Mouse (Mus musculus): ENCODE results near the gene Asic1. TPM values are rescaled to one million over a fixed set of nuclear protein-coding genes. Genes with fewer than 3 reads are reported as not detected.

Gene Asic1
- polyA plus RNA-seq (2014; fragmentation: Nextera tagmentation; extraction: Ambion mirVana) = 1.8 and 2.1 TPM in 2 replicates

- ATAC-seq (replicated peaks; ENCODE audit: insufficient number of reproducible peaks, low FRiP score, low TSS enrichment) = no peak
- no peaks in the 10 kb centered on the region for H3K9me3 ChIP-seq (replicated peaks; ENCODE audit: control insufficient read depth, low read length)
- H3K9ac ChIP-seq (ENCODE audit: low read depth, low read length) = peak within 1 kb of the TSS; percentile 63; the same call in 1 of the 2 replicates
- peak within 1 kb of the TSS; percentile 47 for H3K4me3 ChIP-seq (ENCODE audit: low read depth, low read length)
- no peaks in the 10 kb centered on the region for H3K36me3 ChIP-seq (ENCODE audit: control insufficient read depth, insufficient read depth, low read length)
- peak within 1 kb of the TSS; percentile 90 for H3K4me2 ChIP-seq
- H3K27ac ChIP-seq (ENCODE audit: low read depth, low read length) = no peak within 1 kb of the TSS
- H3K27me3 ChIP-seq (ENCODE audit: control insufficient read depth, insufficient read depth, low read length) = peaks cover 62% of the 10 kb centered on the region
- 1% methylated on average over 45 of the region's 74 CpGs for WGBS (ENCODE audit: insufficient replicate concordance)
- peaks cover 15% of the 10 kb centered on the region for H3K4me1 ChIP-seq (ENCODE audit: control insufficient read depth, insufficient read depth, low read length)
Observed at GRCm38 (mm10) chr15:99670154-99670821, at the start of gene Asic1. Gene Asic1, plus strand, starts transcription at chr15:99670368.

GRCm38 (mm10) chr15:99622063-99622462 lies 48.1 kb upstream of the Asic1 start:
- Histone ChIP-seq H3K4me2 (no peak overlapping the region), H3K36me3 (ENCODE audit: control insufficient read depth, insufficient read depth, low read length) (peaks cover 26% of the 10 kb centered on the region), H3K4me3 (ENCODE audit: low read depth, low read length) (no peak overlapping the region), H3K4me1 (ENCODE audit: control insufficient read depth, insufficient read depth, low read length) (no peaks in the 10 kb centered on the region), H3K9me3 (replicated peaks; ENCODE audit: control insufficient read depth, low read length) (no peaks in the 10 kb centered on the region), H3K9ac (ENCODE audit: low read depth, low read length) (no peak overlapping the region), H3K27me3 (ENCODE audit: control insufficient read depth, insufficient read depth, low read length) (no peaks in the 10 kb centered on the region), H3K27ac (ENCODE audit: low read depth, low read length) (no peak overlapping the region)
- no peak for ATAC-seq (replicated peaks; ENCODE audit: insufficient number of reproducible peaks, low FRiP score, low TSS enrichment)
- 95% methylated on average over 11 of the region's 11 CpGs for WGBS (ENCODE audit: insufficient replicate concordance)

GRCm38 (mm10) chr15:99631618-99632017 lies 38.5 kb upstream of the Asic1 start:
- H3K9me3 ChIP-seq (replicated peaks; ENCODE audit: control insufficient read depth, low read length) = no peaks in the 10 kb centered on the region
- no peak for ATAC-seq (replicated peaks; ENCODE audit: insufficient number of reproducible peaks, low FRiP score, low TSS enrichment)
- no peak overlapping the region for H3K27ac ChIP-seq (ENCODE audit: low read depth, low read length)
- H3K4me2 ChIP-seq = no peak overlapping the region
- no peaks in the 10 kb centered on the region for H3K4me1 ChIP-seq (ENCODE audit: control insufficient read depth, insufficient read depth, low read length)
- no peaks in the 10 kb centered on the region for H3K27me3 ChIP-seq (ENCODE audit: control insufficient read depth, insufficient read depth, low read length)
- no peak overlapping the region for H3K4me3 ChIP-seq (ENCODE audit: low read depth, low read length)
- no peak overlapping the region for H3K9ac ChIP-seq (ENCODE audit: low read depth, low read length)
- peaks cover 59% of the 10 kb centered on the region for H3K36me3 ChIP-seq (ENCODE audit: control insufficient read depth, insufficient read depth, low read length)

- H3K4me1 ChIP-seq (ENCODE audit: control insufficient read depth, insufficient read depth, low read length) = no peaks in the 10 kb centered on the region
- H3K27me3 ChIP-seq (ENCODE audit: control insufficient read depth, insufficient read depth, low read length) = no peaks in the 10 kb centered on the region
- H3K9ac ChIP-seq (ENCODE audit: low read depth, low read length) = no peak overlapping the region
- H3K4me2 ChIP-seq = no peak overlapping the region
- H3K36me3 ChIP-seq (ENCODE audit: control insufficient read depth, insufficient read depth, low read length) = peaks cover 57% of the 10 kb centered on the region
- no peaks in the 10 kb centered on the region for H3K9me3 ChIP-seq (replicated peaks; ENCODE audit: control insufficient read depth, low read length)
- H3K4me3 ChIP-seq (ENCODE audit: low read depth, low read length) = no peak overlapping the region
- 87% methylated on average over 7 of the region's 7 CpGs for WGBS (ENCODE audit: insufficient replicate concordance)
- no peak for ATAC-seq (replicated peaks; ENCODE audit: insufficient number of reproducible peaks, low FRiP score, low TSS enrichment)
- no peak overlapping the region for H3K27ac ChIP-seq (ENCODE audit: low read depth, low read length)
Observed at GRCm38 (mm10) chr15:99634702-99635101, 35.5 kb upstream of the Asic1 start.

- no peak overlapping the region for H3K4me3 ChIP-seq (ENCODE audit: low read depth, low read length)
- H3K27me3 ChIP-seq (ENCODE audit: control insufficient read depth, insufficient read depth, low read length) = no peaks in the 10 kb centered on the region
- no peaks in the 10 kb centered on the region for H3K9me3 ChIP-seq (replicated peaks; ENCODE audit: control insufficient read depth, low read length)
- no peak overlapping the region for H3K4me2 ChIP-seq
- H3K36me3 ChIP-seq (ENCODE audit: control insufficient read depth, insufficient read depth, low read length) = peaks cover 38% of the 10 kb centered on the region
- H3K9ac ChIP-seq (ENCODE audit: low read depth, low read length) = no peak overlapping the region
- H3K4me1 ChIP-seq (ENCODE audit: control insufficient read depth, insufficient read depth, low read length) = no peaks in the 10 kb centered on the region
- no peak overlapping the region for H3K27ac ChIP-seq (ENCODE audit: low read depth, low read length)
- ATAC-seq (replicated peaks; ENCODE audit: insufficient number of reproducible peaks, low FRiP score, low TSS enrichment) = no peak
- 89% methylated on average over 12 of the region's 12 CpGs for WGBS (ENCODE audit: insufficient replicate concordance)
Observed at GRCm38 (mm10) chr15:99637405-99638123, 32.6 kb upstream of the Asic1 start.

- Histone ChIP-seq H3K27ac (ENCODE audit: low read depth, low read length) (no peak overlapping the region), H3K4me3 (ENCODE audit: low read depth, low read length) (no peak overlapping the region), H3K4me1 (ENCODE audit: control insufficient read depth, insufficient read depth, low read length) (no peaks in the 10 kb centered on the region), H3K27me3 (ENCODE audit: control insufficient read depth, insufficient read depth, low read length) (no peaks in the 10 kb centered on the region), H3K36me3 (ENCODE audit: control insufficient read depth, insufficient read depth, low read length) (peaks cover 36% of the 10 kb centered on the region), H3K9ac (ENCODE audit: low read depth, low read length) (no peak overlapping the region), H3K9me3 (replicated peaks; ENCODE audit: control insufficient read depth, low read length) (no peaks in the 10 kb centered on the region), H3K4me2 (no peak overlapping the region)
- no peak for ATAC-seq (replicated peaks; ENCODE audit: insufficient number of reproducible peaks, low FRiP score, low TSS enrichment)
- 86% methylated on average over 5 of the region's 5 CpGs for WGBS (ENCODE audit: insufficient replicate concordance)
Observed at GRCm38 (mm10) chr15:99638124-99638485, 32.1 kb upstream of the Asic1 start.

- H3K9me3 ChIP-seq (replicated peaks; ENCODE audit: control insufficient read depth, low read length) = no peaks in the 10 kb centered on the region
- peaks cover 27% of the 10 kb centered on the region for H3K4me1 ChIP-seq (ENCODE audit: control insufficient read depth, insufficient read depth, low read length)
- no peak overlapping the region for H3K9ac ChIP-seq (ENCODE audit: low read depth, low read length)
- WGBS (ENCODE audit: insufficient replicate concordance) = 81% methylated on average over 6 of the region's 6 CpGs
- no peak overlapping the region for H3K4me2 ChIP-seq
- ATAC-seq (replicated peaks; ENCODE audit: insufficient number of reproducible peaks, low FRiP score, low TSS enrichment) = no peak
- H3K4me3 ChIP-seq (ENCODE audit: low read depth, low read length) = no peak overlapping the region
- peaks cover 12% of the 10 kb centered on the region for H3K36me3 ChIP-seq (ENCODE audit: control insufficient read depth, insufficient read depth, low read length)
- no peaks in the 10 kb centered on the region for H3K27me3 ChIP-seq (ENCODE audit: control insufficient read depth, insufficient read depth, low read length)
- no peak overlapping the region for H3K27ac ChIP-seq (ENCODE audit: low read depth, low read length)
Observed at GRCm38 (mm10) chr15:99642622-99643021, 27.5 kb upstream of the Asic1 start.

- peaks cover 37% of the 10 kb centered on the region for H3K4me1 ChIP-seq (ENCODE audit: control insufficient read depth, insufficient read depth, low read length)
Observed at GRCm38 (mm10) chr15:99643832-99644231, 26.3 kb upstream of the Asic1 start.

GRCm38 (mm10) chr15:99644776-99645175 lies 25.4 kb upstream of the Asic1 start:
- Histone ChIP-seq H3K9ac (ENCODE audit: low read depth, low read length) (no peak overlapping the region), H3K9me3 (replicated peaks; ENCODE audit: control insufficient read depth, low read length) (no peaks in the 10 kb centered on the region), H3K4me3 (ENCODE audit: low read depth, low read length) (no peak overlapping the region), H3K27ac (ENCODE audit: low read depth, low read length) (no peak overlapping the region), H3K27me3 (ENCODE audit: control insufficient read depth, insufficient read depth, low read length) (no peaks in the 10 kb centered on the region), H3K4me1 (ENCODE audit: control insufficient read depth, insufficient read depth, low read length) (peaks cover 46% of the 10 kb centered on the region), H3K4me2 (no peak overlapping the region), H3K36me3 (ENCODE audit: control insufficient read depth, insufficient read depth, low read length) (peaks cover 4% of the 10 kb centered on the region; the same call in 1 of the 2 replicates)
- 69% methylated on average over 7 of the region's 7 CpGs for WGBS (ENCODE audit: insufficient replicate concordance)
- no peak for ATAC-seq (replicated peaks; ENCODE audit: insufficient number of reproducible peaks, low FRiP score, low TSS enrichment)

More at GRCm38 (mm10) chr15:99643832-99644231, 26.3 kb upstream of the Asic1 start:
- Histone ChIP-seq H3K9ac (ENCODE audit: low read depth, low read length) (no peak overlapping the region), H3K36me3 (ENCODE audit: control insufficient read depth, insufficient read depth, low read length) (peaks cover 10% of the 10 kb centered on the region), H3K27me3 (ENCODE audit: control insufficient read depth, insufficient read depth, low read length) (no peaks in the 10 kb centered on the region), H3K4me2 (no peak overlapping the region), H3K4me3 (ENCODE audit: low read depth, low read length) (no peak overlapping the region), H3K27ac (ENCODE audit: low read depth, low read length) (no peak overlapping the region), H3K9me3 (replicated peaks; ENCODE audit: control insufficient read depth, low read length) (no peaks in the 10 kb centered on the region)
- ATAC-seq (replicated peaks; ENCODE audit: insufficient number of reproducible peaks, low FRiP score, low TSS enrichment) = no peak
- WGBS (ENCODE audit: insufficient replicate concordance) = 88% methylated on average over 10 of the region's 10 CpGs
